Mouse (Mus musculus) CH12.LX (cell line): ENCODE data around the gene Rassf8. TPM values are rescaled to one million over a fixed set of nuclear protein-coding genes. Genes with fewer than 3 reads are reported as not detected.

Source experiments
- DNase-seq: peaks from one replicate; pipeline ENCODE4 v3.0.0-alpha.2; 2013; ENCODE audit errors: extremely low read depth
- H3K27ac ChIP-seq: 2 replicates; pipeline ENCODE4 v1.5.1; 2012; ENCODE audit warnings: low read depth, mild to moderate bottlenecking, control low read depth, moderate library complexity; ENCODE audit not compliant: insufficient read depth
- H3K27me3 ChIP-seq: replicated peaks from 2 replicates; pipeline ENCODE3; 2012; ENCODE audit warnings: inconsistent platforms
- H3K36me3 ChIP-seq, 2 experiments: replicated peaks in 1 of 2; 2 replicates each; pipeline versions ENCODE3 to v1.6.1; 2012; ENCODE audit warnings: inconsistent platforms in 1 of 2, low read length in 1 of 2, mild to moderate bottlenecking in 1 of 2, mixed read lengths in 1 of 2, moderate library complexity in 1 of 2; ENCODE audit not compliant: control insufficient read depth in 1 of 2, insufficient read depth in 1 of 2
- H3K4me1 ChIP-seq, 2 experiments: 2 replicates each; pipeline ENCODE4 v1.6.1; 2012; ENCODE audit warnings: inconsistent platforms in 1 of 2, moderate library complexity in 1 of 2; ENCODE audit not compliant: insufficient read depth in 2 of 2, control insufficient read depth in 1 of 2
- H3K4me2 ChIP-seq: 2 replicates; pipeline ENCODE4 v1.6.1; 2012; ENCODE audit warnings: low read depth, mild to moderate bottlenecking, control low read depth; ENCODE audit not compliant: poor library complexity, insufficient read depth, severe bottlenecking
- H3K4me3 ChIP-seq, 3 experiments: fragments of 150-350 bp in 1 of 3; sonication (generic) in 1 of 3; replicated peaks in 1 of 3; 2 replicates each; pipeline versions ENCODE3 to v1.5.1; 2011 to 2012; ENCODE audit warnings: low read depth in 2 of 3, low read length in 2 of 3, mild to moderate bottlenecking in 2 of 3, moderate library complexity in 2 of 3, control low read depth in 1 of 3, improper control_type of control experiment in 1 of 3, inconsistent platforms in 1 of 3, mixed read lengths in 1 of 3; ENCODE audit not compliant: poor library complexity in 1 of 3
- H3K79me2 ChIP-seq: replicated peaks from 2 replicates; pipeline ENCODE4 v1.6.1; 2012; ENCODE audit warnings: mild to moderate bottlenecking, moderate library complexity; ENCODE audit not compliant: control insufficient read depth, poor library complexity, insufficient read depth, severe bottlenecking; ENCODE audit errors: extremely low read depth
- H3K9ac ChIP-seq: 2 replicates; pipeline ENCODE4 v1.6.1; 2012; ENCODE audit warnings: low read depth, mild to moderate bottlenecking, control low read depth, moderate library complexity; ENCODE audit not compliant: insufficient read depth
- H3K9me3 ChIP-seq: replicated peaks from 2 replicates; pipeline ENCODE3; 2012; ENCODE audit warnings: low read length, inconsistent platforms, mixed read lengths
- CHD1 ChIP-seq: IDR thresholded peaks from 2 replicates; pipeline ENCODE4 v1.6.1; 2012; ENCODE audit warnings: low read depth, low read length, improper control_type of control experiment, inconsistent platforms
- E2F4 ChIP-seq: IDR thresholded peaks from 2 replicates; pipeline ENCODE4 v1.6.1; 2011; ENCODE audit warnings: low read depth, low read length, improper control_type of control experiment; ENCODE audit not compliant: insufficient replicate concordance
- ELF1 ChIP-seq: IDR thresholded peaks from 2 replicates; pipeline ENCODE4 v1.6.1; 2014; ENCODE audit warnings: low read depth, mild to moderate bottlenecking, inconsistent platforms, low read length, improper control_type of control experiment
- EP300 ChIP-seq: IDR thresholded peaks from 2 replicates; pipeline ENCODE4 v1.6.1; 2011; ENCODE audit warnings: low read length, improper control_type of control experiment
- KAT2A ChIP-seq: IDR thresholded peaks from 2 replicates; pipeline ENCODE4 v1.6.1; 2012; ENCODE audit warnings: low read length, improper control_type of control experiment, inconsistent platforms; ENCODE audit not compliant: insufficient replicate concordance
- MAZ ChIP-seq: IDR thresholded peaks from 2 replicates; pipeline ENCODE4 v1.6.1; 2012; ENCODE audit warnings: low read depth, mild to moderate bottlenecking, inconsistent platforms, low read length, improper control_type of control experiment, moderate library complexity
- MEF2A ChIP-seq: IDR thresholded peaks from 2 replicates; pipeline ENCODE4 v1.6.1; 2014; ENCODE audit warnings: low read depth, mild to moderate bottlenecking, inconsistent platforms, low read length, improper control_type of control experiment, borderline replicate concordance
- MXI1 ChIP-seq: IDR thresholded peaks from 2 replicates; pipeline ENCODE4 v1.6.1; 2011; ENCODE audit warnings: mild to moderate bottlenecking, low read depth, low read length, improper control_type of control experiment
- NRF1 ChIP-seq: IDR thresholded peaks from 2 replicates; pipeline ENCODE4 v1.6.1; 2014; ENCODE audit warnings: low read depth, mild to moderate bottlenecking, inconsistent platforms, low read length, improper control_type of control experiment, moderate library complexity
- POLR2AphosphoS2 ChIP-seq: IDR thresholded peaks from 2 replicates; pipeline ENCODE4 v1.6.1; 2011; ENCODE audit warnings: low read depth, low read length, improper control_type of control experiment
- TBP ChIP-seq: conservative IDR thresholded peaks from 2 replicates; pipeline ENCODE4 v1.6.1; 2011; ENCODE audit warnings: low read depth, low read length, improper control_type of control experiment
- TCF12 ChIP-seq: IDR thresholded peaks from 2 replicates; pipeline ENCODE4 v1.6.1; 2014; ENCODE audit warnings: low read depth, mild to moderate bottlenecking, inconsistent platforms, low read length, improper control_type of control experiment
- USF1 ChIP-seq: IDR thresholded peaks from 2 replicates; pipeline ENCODE4 v1.6.1; 2014; ENCODE audit warnings: low read depth, mild to moderate bottlenecking, inconsistent platforms, low read length, improper control_type of control experiment
- ZC3H11A ChIP-seq: IDR thresholded peaks from 2 replicates; pipeline ENCODE4 v1.6.1; 2012; ENCODE audit warnings: low read depth, mild to moderate bottlenecking, inconsistent platforms, low read length, improper control_type of control experiment
- ZNF384 ChIP-seq: IDR thresholded peaks from 2 replicates; pipeline ENCODE4 v1.6.1; 2012; ENCODE audit warnings: low read depth, low read length, improper control_type of control experiment, inconsistent platforms
- dilution Hi-C: fragments of 300-500 bp; cut with MboI; formaldehyde crosslinking; loops from 2 replicates; pipeline ENCODE4 v1.14.3; 2020; ENCODE audit warnings: low sequenced_read_pairs; ENCODE audit not compliant: extremely low pct_unique_long_range_greater_than_20kb, extremely low pct_ligation_motif_present
- in situ Hi-C: fragments of 300-500 bp; cut with MboI; formaldehyde crosslinking; loops from 3 replicates; pipeline ENCODE4 v1.14.3; 2019; ENCODE audit warnings: low sequenced_read_pairs, low pct_ligation_motif_present, low pct_unique_long_range_greater_than_20kb, mixed read lengths
- polyA plus RNA-seq: library from polyadenylated mRNA; unstranded; fragments of >175 nt; gene quantifications from 2 replicates; pipeline ENCODE4 v1.2.1, GENCODE M21; 2012; ENCODE audit warnings: low read depth; ENCODE audit not compliant: insufficient read length
- total RNA-seq, 2 experiments: library from RNA; depleted of rRNA; stranded (reverse); fragments of 300-350 nt in 1 of 2; fragments of >200 nt in 1 of 2; gene quantifications; 2 replicates each; pipeline ENCODE4 v1.2.3; 2012 to 2014

The Rassf8 gene
- total and polyA plus RNA-seq, 3 experiments, result 0.34 to 0.59 (median 0.48) TPM

- no peak overlapping the region for H3K27ac ChIP-seq
- no peak overlapping the region for H3K4me3 ChIP-seq
- no peaks in the 10 kb centered on the region for H3K9me3 ChIP-seq
- no peak overlapping the region for H3K9ac ChIP-seq
- no peak for DNase-seq
- no peak overlapping the region for H3K4me2 ChIP-seq
- H3K36me3 ChIP-seq, result no peaks in the 10 kb centered on the region
- no peaks in the 10 kb centered on the region; a peak in 1 of 4 replicates for H3K4me1 ChIP-seq
- in situ Hi-C loops, result no loop called here
- TF ChIP-seq USF1 (no peak), E2F4 (no peak), CHD1 (no peak)
- H3K27me3 ChIP-seq, result no peaks in the 10 kb centered on the region
- dilution Hi-C loops, result no loop called here
- H3K79me2 ChIP-seq, result no peaks in the 10 kb centered on the region
These were observed 23.3 kb upstream of the Rassf8 start for GRCm38 (mm10) chr6:145723131-145723863.

- Histone ChIP-seq H3K9me3 (no peaks in the 10 kb centered on the region), H3K27ac (no peak overlapping the region), H3K4me2 (peak overlapping the region; percentile 13; the same call in 1 of the 2 replicates), H3K27me3 (no peaks in the 10 kb centered on the region), H3K79me2 (no peaks in the 10 kb centered on the region), H3K9ac (no peak overlapping the region), H3K4me1 (no peaks in the 10 kb centered on the region; a peak in 1 of 4 replicates), H3K36me3 (no peaks in the 10 kb centered on the region), H3K4me3 (no peak overlapping the region)
- in situ Hi-C loops (no loop called here), dilution Hi-C loops (no loop called here)
- TF ChIP-seq TCF12 (no peak), POLR2AphosphoS2 (no peak), MXI1 (no peak), ZC3H11A (no peak), ZNF384 (no peak), MAZ (no peak), ELF1 (no peak), MEF2A (no peak)
- no peak for DNase-seq
These were observed 20.7 kb upstream of the Rassf8 start for GRCm38 (mm10) chr6:145725849-145726248.

GRCm38 (mm10) chr6:145726986-145727385 lies 19.6 kb upstream of the Rassf8 start:
- no peaks in the 10 kb centered on the region for H3K79me2 ChIP-seq
- dilution Hi-C loops, result no loop called here

More at GRCm38 (mm10) chr6:145726986-145727385, 19.6 kb upstream of the Rassf8 start:
- Histone ChIP-seq H3K9me3 (no peaks in the 10 kb centered on the region), H3K27ac (no peak overlapping the region), H3K4me2 (no peak overlapping the region), H3K36me3 (no peaks in the 10 kb centered on the region), H3K27me3 (no peaks in the 10 kb centered on the region), H3K4me1 (no peaks in the 10 kb centered on the region), H3K4me3 (no peak overlapping the region), H3K9ac (no peak overlapping the region)
- TF ChIP-seq TBP, result no peak
- TF ChIP-seq NRF1, result no peak
- TF ChIP-seq MAZ, result no peak
- TF ChIP-seq EP300, result no peak
- TF ChIP-seq KAT2A, result no peak
- in situ Hi-C loops, result no loop called here
- DNase-seq, result no peak
